Mouse (Mus musculus) erythroblast, embryonic 14.5 days (primary cell): ENCODE data around the gene Homer3. TPM values are rescaled to one million over a fixed set of nuclear protein-coding genes. Genes with fewer than 3 reads are reported as not detected.

Source experiments
- H3K27me3 ChIP-seq: 2 replicates; pipeline ENCODE4 v1.6.1; 2012; ENCODE audit warnings: inconsistent platforms; ENCODE audit not compliant: control insufficient read depth
- H3K36me3 ChIP-seq: 2 replicates; pipeline ENCODE4 v1.6.1; 2012; ENCODE audit warnings: mild to moderate bottlenecking, inconsistent platforms; ENCODE audit not compliant: control insufficient read depth
- H3K4me1 ChIP-seq: 2 replicates; pipeline ENCODE4 v1.6.1; 2012; ENCODE audit warnings: inconsistent platforms; ENCODE audit not compliant: control insufficient read depth
- H3K4me3 ChIP-seq: replicated peaks from 2 replicates; pipeline ENCODE3; 2012; ENCODE audit warnings: moderate library complexity, mild to moderate bottlenecking, inconsistent platforms
- H3K9me3 ChIP-seq: 2 replicates; pipeline ENCODE4 v1.6.1; 2012; ENCODE audit warnings: low read length, inconsistent platforms, mixed read lengths; ENCODE audit not compliant: control insufficient read depth
- GATA1 ChIP-seq: IDR thresholded peaks from 2 replicates; pipeline ENCODE4 v1.6.1; 2012; ENCODE audit warnings: low read length, inconsistent platforms, mixed read lengths
- TAL1 ChIP-seq: IDR thresholded peaks from 3 replicates; pipeline ENCODE4 v1.6.1; 2012; ENCODE audit warnings: low read length, inconsistent platforms, mixed read lengths
- polyA plus RNA-seq: library from polyadenylated mRNA; stranded (reverse); fragments of >175 nt; gene quantifications from 2 replicates; pipeline ENCODE4 v1.2.3, GENCODE M21; 2012

Homer3 gene
- polyA plus RNA-seq, 1 experiment = 0.26 TPM

DNA sequence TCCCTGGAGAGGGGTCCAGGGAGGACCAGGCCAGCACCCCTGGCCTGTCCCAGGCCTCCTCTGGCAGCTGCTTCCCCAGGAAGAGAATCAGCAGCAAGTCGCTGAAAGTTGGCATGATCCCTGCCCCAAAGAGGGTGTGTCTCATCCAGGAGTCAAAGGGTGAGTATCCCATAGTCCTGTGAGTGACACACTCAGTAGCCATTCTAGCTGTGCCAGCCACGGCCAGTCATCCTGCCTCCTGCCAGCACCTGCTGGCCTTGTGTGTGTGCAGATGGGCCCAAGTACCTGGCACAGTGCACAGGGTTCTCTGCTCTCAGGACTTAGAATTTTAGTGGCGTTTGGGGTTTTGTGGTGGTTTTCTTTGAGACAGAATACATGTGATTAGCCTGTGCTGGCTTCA lies 25.2 kb upstream of the Homer3 start:
- Histone ChIP-seq H3K27me3 (no peaks in the 10 kb centered on the region), H3K4me3 (no peak overlapping the region), H3K4me1 (peaks cover 45% of the 10 kb centered on the region), H3K9me3 (no peaks in the 10 kb centered on the region), H3K36me3 (peaks cover 99% of the 10 kb centered on the region)
- TF ChIP-seq GATA1 = no peak
- TF ChIP-seq TAL1 = no peak

DNA sequence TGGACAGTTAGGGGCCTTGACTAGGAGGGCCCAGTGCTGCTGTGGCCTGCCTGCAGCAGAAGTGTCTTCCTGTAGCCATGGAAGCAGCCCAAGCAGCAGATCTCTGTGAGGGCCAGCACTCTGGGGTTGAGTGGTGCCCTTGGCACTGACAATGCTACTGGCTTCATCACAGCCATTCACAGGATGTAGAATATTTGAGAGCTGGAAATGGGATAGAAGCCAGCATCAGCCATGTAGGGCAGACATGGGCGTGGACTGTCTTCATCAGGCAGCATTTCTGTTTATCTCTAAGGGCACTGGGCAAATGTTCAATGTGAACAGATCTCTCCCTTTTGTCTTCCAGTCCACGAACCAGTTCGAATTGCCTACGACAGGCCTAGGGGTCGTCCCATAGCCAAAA lies 24.0 kb upstream of the Homer3 start:
- peaks cover 99% of the 10 kb centered on the region for H3K36me3 ChIP-seq
- no peak overlapping the region for H3K4me3 ChIP-seq
- TF ChIP-seq GATA1 (no peak), TAL1 (no peak)

DNA sequence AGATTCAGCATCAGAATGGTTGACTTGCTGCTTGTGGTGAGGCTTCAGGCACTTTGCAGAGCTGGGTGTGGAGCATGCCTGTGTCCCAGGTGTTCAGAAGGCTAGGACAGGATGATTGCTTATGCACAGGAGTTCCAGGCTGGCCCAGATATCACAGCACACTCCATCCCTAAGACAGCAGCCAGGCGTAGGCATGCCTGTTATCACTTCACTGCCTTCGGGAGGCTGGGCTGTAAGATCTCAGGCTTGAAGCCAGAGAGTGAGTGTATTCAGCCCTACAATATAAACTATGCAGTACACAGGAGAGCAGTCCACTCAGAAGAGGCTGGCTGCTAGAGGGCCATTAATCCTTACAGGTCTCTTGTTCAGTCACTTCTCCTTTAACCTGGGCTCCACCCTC lies 23.6 kb upstream of the Homer3 start:
- no peak for TF ChIP-seq TAL1
- no peak for TF ChIP-seq GATA1
- Histone ChIP-seq H3K27me3 (no peaks in the 10 kb centered on the region), H3K4me3 (no peak overlapping the region), H3K9me3 (no peaks in the 10 kb centered on the region), H3K4me1 (peaks cover 45% of the 10 kb centered on the region), H3K36me3 (peaks cover 99% of the 10 kb centered on the region)

More for the DNA sequence above, 24.0 kb upstream of the Homer3 start:
- no peaks in the 10 kb centered on the region for H3K27me3 ChIP-seq
- no peaks in the 10 kb centered on the region for H3K9me3 ChIP-seq
- peaks cover 45% of the 10 kb centered on the region for H3K4me1 ChIP-seq

DNA sequence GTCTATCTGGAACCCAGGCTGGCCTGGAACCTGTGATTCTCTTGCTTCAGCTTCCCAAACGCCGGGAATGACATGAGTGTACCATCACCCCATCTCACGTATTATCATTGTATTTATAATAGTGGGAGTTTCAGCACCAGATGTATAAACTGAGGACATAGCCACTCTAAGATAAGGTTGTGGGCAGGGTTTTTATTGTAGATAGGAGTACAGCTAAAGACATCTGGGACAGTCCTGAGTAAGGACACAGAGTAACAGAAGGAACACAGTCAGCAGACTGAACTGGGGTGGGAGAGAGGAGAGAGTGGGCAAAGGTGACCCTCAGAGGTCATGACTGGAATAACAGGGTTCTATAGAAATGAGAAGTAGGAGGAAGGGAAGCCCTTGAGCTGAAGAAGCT lies 15.0 kb upstream of the Homer3 start:
- TF ChIP-seq TAL1 (no peak), GATA1 (no peak)
- Histone ChIP-seq H3K36me3 (peaks cover 29% of the 10 kb centered on the region), H3K9me3 (no peaks in the 10 kb centered on the region), H3K4me3 (no peak overlapping the region), H3K4me1 (peaks cover 43% of the 10 kb centered on the region), H3K27me3 (no peaks in the 10 kb centered on the region)

DNA sequence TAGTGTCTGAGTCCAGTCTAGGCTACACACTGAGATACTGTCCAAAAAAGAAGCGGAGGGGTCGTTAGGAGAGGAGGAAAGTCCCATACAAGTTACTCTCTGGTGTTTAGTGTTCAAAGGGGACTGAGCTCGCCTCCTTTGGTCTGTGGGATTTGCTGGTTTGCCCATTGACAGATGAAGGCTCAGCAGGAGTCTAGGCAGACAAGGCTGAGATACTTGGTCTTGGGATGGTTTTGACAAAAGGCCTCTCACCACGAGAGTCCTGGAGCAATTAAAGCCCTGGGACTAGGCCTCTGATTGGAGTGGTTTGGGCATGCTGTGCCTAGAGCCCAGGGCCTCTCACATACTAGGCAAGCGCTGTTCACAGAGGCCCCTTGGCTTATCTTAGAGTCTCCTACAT lies 14.3 kb upstream of the Homer3 start:
- H3K4me3 ChIP-seq = no peak overlapping the region
- H3K9me3 ChIP-seq = no peaks in the 10 kb centered on the region
- no peak for TF ChIP-seq TAL1
- no peak for TF ChIP-seq GATA1
- peaks cover 49% of the 10 kb centered on the region for H3K4me1 ChIP-seq
- no peaks in the 10 kb centered on the region for H3K27me3 ChIP-seq
- peaks cover 23% of the 10 kb centered on the region for H3K36me3 ChIP-seq

DNA sequence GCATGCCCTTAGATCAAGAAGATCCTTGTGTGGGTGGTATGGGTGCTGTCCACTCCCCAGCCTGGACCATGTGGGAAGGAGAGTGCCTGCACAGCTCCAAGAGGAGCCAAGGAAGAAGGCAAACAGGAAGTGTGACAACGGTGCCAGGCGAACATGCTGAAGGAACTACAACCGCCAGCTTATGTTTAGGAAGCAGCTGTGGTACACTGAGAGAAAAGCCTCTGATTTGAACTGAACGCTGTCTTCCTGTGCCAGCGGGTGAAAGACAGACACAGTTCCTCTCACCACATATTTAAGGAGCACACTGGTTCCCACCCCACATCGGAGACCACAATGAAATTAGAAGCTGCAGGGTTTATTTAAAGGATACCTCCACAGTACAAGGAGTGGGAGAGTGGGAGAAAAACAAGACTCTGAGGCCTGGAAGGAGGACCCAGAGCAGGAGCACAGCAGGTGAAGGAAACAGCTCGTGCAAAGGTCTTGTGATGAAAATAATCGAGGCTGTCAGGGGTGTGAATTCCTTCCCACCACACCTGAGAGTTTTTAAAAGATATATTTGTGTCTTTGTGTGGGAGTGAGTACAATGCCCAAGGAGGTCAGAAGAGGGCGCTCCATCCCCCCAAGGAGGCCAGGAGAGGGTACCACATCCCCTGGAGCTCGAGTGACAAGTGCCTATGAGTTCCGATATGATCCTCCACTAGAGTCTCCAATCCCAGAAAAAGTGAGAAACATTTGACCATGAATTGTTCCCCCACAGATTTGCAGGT lies 13.6 kb upstream of the Homer3 start:
- no peak overlapping the region for H3K4me3 ChIP-seq
- peaks cover 16% of the 10 kb centered on the region for H3K36me3 ChIP-seq
- peaks cover 55% of the 10 kb centered on the region for H3K4me1 ChIP-seq
- H3K9me3 ChIP-seq = no peaks in the 10 kb centered on the region
- TF ChIP-seq TAL1 = no peak
- no peak for TF ChIP-seq GATA1
- H3K27me3 ChIP-seq = no peaks in the 10 kb centered on the region

DNA sequence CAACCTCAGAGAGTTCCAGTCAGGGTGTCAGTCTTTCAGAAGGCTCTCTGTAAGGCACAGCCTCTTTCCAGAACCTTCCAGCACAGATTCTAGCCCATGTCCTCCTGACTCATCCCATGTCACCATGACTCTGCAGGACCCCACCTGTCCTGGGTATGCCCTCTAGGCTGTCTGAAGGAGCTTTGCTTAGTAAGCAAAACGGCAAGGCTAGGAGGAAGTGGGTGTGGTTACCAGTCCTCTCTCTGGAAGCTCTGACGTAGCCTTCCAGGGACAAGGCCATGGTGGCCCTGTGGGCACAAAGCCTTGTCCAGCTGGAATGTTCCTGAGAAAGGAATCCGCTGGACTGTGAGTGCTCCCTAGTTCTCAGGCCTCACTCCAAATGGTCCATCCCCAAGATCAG lies 9.7 kb upstream of the Homer3 start:
- Histone ChIP-seq H3K36me3 (no peaks in the 10 kb centered on the region), H3K4me1 (peaks cover 59% of the 10 kb centered on the region), H3K27me3 (no peaks in the 10 kb centered on the region), H3K4me3 (no peak overlapping the region), H3K9me3 (no peaks in the 10 kb centered on the region)
- TF ChIP-seq GATA1 (no peak), TAL1 (no peak)

DNA sequence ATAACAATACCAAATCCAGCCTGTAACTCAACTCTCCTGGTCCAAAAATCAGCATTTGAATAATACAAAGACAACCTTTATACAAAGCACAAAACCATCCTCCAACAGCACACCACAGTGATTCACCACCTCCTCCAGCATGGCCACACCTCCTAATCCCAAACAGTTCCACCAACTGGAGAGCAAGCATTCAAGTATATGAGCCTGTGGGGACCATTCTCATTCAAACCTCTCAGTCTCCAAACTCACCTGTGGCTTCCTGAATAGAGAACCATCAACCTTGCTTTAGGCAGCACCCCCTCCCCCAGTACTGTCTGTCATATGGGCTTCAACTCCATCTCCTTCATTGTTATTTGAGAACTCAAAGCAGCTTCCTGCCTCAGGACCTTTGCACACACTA lies 8.3 kb upstream of the Homer3 start:
- Histone ChIP-seq H3K9me3 (no peaks in the 10 kb centered on the region), H3K36me3 (no peaks in the 10 kb centered on the region), H3K27me3 (peaks cover 4% of the 10 kb centered on the region), H3K4me3 (no peak overlapping the region), H3K4me1 (peaks cover 53% of the 10 kb centered on the region)
- no peak for TF ChIP-seq TAL1
- TF ChIP-seq GATA1 = no peak

DNA sequence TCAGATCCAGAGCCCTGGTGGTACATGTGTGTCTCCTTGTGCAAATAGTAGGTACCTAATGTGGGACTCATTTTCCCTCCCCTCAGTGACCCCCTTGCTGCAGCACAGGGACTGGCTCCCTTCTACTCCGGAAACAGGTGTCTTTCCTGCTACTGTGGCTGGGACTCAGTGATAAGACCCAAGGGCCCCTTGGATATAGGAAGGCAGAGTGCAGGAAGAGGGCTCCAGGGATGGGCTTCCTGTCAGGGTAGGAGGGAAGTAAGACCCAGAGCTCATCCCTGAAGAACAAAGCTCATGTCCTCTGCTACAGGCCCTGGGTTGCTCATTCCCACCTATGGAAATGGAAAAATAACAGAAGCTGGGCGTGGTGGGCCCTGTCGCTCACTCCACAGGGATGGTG lies 6.2 kb upstream of the Homer3 start:
- H3K4me3 ChIP-seq = no peak overlapping the region
- no peak for TF ChIP-seq GATA1
- TF ChIP-seq TAL1 = no peak
- no peaks in the 10 kb centered on the region for H3K36me3 ChIP-seq
- H3K9me3 ChIP-seq = no peaks in the 10 kb centered on the region
- H3K27me3 ChIP-seq = peaks cover 4% of the 10 kb centered on the region
- peaks cover 52% of the 10 kb centered on the region for H3K4me1 ChIP-seq

DNA sequence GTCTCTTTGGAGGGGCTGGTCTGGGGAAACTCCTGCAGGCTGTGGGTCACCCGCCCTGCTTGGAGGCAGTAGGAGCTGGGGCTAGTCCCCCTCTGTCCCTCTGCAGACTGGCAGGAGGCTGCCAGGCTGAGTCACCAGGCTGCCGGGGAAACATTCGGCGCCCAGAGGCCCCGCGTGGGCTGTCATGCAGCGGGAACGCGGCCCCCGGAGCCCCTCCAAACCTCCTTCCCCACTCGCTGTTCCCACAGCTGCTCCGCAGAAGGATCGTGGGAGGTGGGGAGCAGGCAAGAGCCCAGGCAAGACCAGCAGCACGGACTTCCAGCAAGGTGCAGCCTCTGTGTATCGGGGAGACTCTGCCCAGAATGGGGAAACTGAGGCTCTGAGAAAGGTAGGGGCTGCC lies 4.5 kb upstream of the Homer3 start:
- no peaks in the 10 kb centered on the region for H3K9me3 ChIP-seq
- peaks cover 46% of the 10 kb centered on the region for H3K4me1 ChIP-seq
- peaks cover 15% of the 10 kb centered on the region for H3K27me3 ChIP-seq
- H3K4me3 ChIP-seq = no peak overlapping the region
- no peak for TF ChIP-seq TAL1
- no peak for TF ChIP-seq GATA1
- H3K36me3 ChIP-seq = no peaks in the 10 kb centered on the region
